Mouse (Mus musculus): ENCODE results near the gene Upk3a.

Gene Upk3a

GRCm38 (mm10) chr15:85016951-85017664 lies at the start of gene Upk3a:
Gene Upk3a (plus strand): TSS chr15:85017141.
- DNase-seq (ENCODE audit: low read depth), result no peak

- no peak for DNase-seq (ENCODE audit: low read depth)
Observed at GRCm38 (mm10) chr15:84968534-84968933, 48.4 kb upstream of the Upk3a start.

GRCm38 (mm10) chr15:84972860-84973543 lies 43.9 kb upstream of the Upk3a start:
- DNase-seq (ENCODE audit: low read depth), result no peak

- DNase-seq (ENCODE audit: low read depth), result no peak
Observed at GRCm38 (mm10) chr15:84973544-84973871, 43.4 kb upstream of the Upk3a start.

- no peak for DNase-seq (ENCODE audit: low read depth)
Observed at GRCm38 (mm10) chr15:84975729-84976128, 41.2 kb upstream of the Upk3a start.

GRCm38 (mm10) chr15:84981609-84982313 lies 35.2 kb upstream of the Upk3a start:
- no peak for DNase-seq (ENCODE audit: low read depth)

GRCm38 (mm10) chr15:84982888-84983287 lies 34.1 kb upstream of the Upk3a start:
- no peak for DNase-seq (ENCODE audit: low read depth)

- DNase-seq (ENCODE audit: low read depth), result no peak
Observed at GRCm38 (mm10) chr15:84983721-84984120, 33.2 kb upstream of the Upk3a start.

- peak; percentile 13 for DNase-seq (ENCODE audit: low read depth)
Observed at GRCm38 (mm10) chr15:84985516-84986160, 31.3 kb upstream of the Upk3a start.

GRCm38 (mm10) chr15:84986171-84987019 lies 30.5 kb upstream of the Upk3a start:
- peak; percentile 26 for DNase-seq (ENCODE audit: low read depth)

- DNase-seq (ENCODE audit: low read depth), result peak; percentile 60
Observed at GRCm38 (mm10) chr15:84987020-84987815, 29.7 kb upstream of the Upk3a start.

- peak; percentile 95 for DNase-seq (ENCODE audit: low read depth)
Observed at GRCm38 (mm10) chr15:84987874-84988825, 28.8 kb upstream of the Upk3a start, which contains the start of gene 5031439G07Rik. Gene 5031439G07Rik (minus strand): TSS chr15:84988551.

GRCm38 (mm10) chr15:84989098-84989497 lies 27.8 kb upstream of the Upk3a start:
- no peak for DNase-seq (ENCODE audit: low read depth)

GRCm38 (mm10) chr15:84989771-84990170 lies 27.2 kb upstream of the Upk3a start:
- no peak for DNase-seq (ENCODE audit: low read depth)

- peak; percentile 13 for DNase-seq (ENCODE audit: low read depth)
Observed at GRCm38 (mm10) chr15:84994498-84994897, 22.4 kb upstream of the Upk3a start.

GRCm38 (mm10) chr15:84995041-84995440 lies 21.9 kb upstream of the Upk3a start:
- peak; percentile 16 for DNase-seq (ENCODE audit: low read depth)

GRCm38 (mm10) chr15:84995967-84996366 lies 21.0 kb upstream of the Upk3a start:
- DNase-seq (ENCODE audit: low read depth), result peak; percentile 74

GRCm38 (mm10) chr15:84997768-84998454 lies 19.0 kb upstream of the Upk3a start:
- no peak for DNase-seq (ENCODE audit: low read depth)

GRCm38 (mm10) chr15:84999911-85000310 lies 17.0 kb upstream of the Upk3a start:
- DNase-seq (ENCODE audit: low read depth), result no peak
